Mouse (Mus musculus): ENCODE measurements around the gene Vmn1r1.

GRCm38 (mm10) chr1:182124506-182124905 lies 39.8 kb downstream of the Vmn1r1 start, which contains the start of gene Srp9:
- peak; percentile 89 for TF ChIP-seq CTCF (IDR thresholded peaks at IDR 0.05; ENCODE audit: borderline replicate concordance, insufficient read depth, low read length)
- peak; percentile 71 for TF ChIP-seq POLR2A (IDR thresholded peaks at IDR 0.05; ENCODE audit: low read depth, low read length)

Data from embryonic fibroblast, embryonic 13.5 days (primary cell).